Mouse (Mus musculus): ENCODE results near the gene Sugp2.

- TF ChIP-seq GATA1 (IDR thresholded peaks at IDR 0.05; ENCODE audit: borderline replicate concordance, low read length) (no peak), FLI1 (IDR thresholded peaks at IDR 0.05; ENCODE audit: low read length) (no peak)
Observed at GRCm38 (mm10) chr8:70268311-70268710, 34.3 kb downstream of the Sugp2 start.
